Mouse (Mus musculus) kidney, adult 2 months (tissue): ENCODE data around the gene Opa3.

Experiments
- CTCF ChIP-seq: fragments of 200-500 bp; conservative IDR thresholded peaks from 2 replicates; pipeline ENCODE4 v1.5.1; 2011; ENCODE audit warnings: low read depth, mild to moderate bottlenecking, control low read depth, low read length, moderate library complexity, mixed read lengths; ENCODE audit not compliant: insufficient read depth, insufficient read length
- POLR2A ChIP-seq: fragments of 200-500 bp; IDR thresholded peaks from one replicate; pipeline ENCODE4 v1.6.1; 2011; ENCODE audit warnings: low read depth, low read length, control low read depth

DNA sequence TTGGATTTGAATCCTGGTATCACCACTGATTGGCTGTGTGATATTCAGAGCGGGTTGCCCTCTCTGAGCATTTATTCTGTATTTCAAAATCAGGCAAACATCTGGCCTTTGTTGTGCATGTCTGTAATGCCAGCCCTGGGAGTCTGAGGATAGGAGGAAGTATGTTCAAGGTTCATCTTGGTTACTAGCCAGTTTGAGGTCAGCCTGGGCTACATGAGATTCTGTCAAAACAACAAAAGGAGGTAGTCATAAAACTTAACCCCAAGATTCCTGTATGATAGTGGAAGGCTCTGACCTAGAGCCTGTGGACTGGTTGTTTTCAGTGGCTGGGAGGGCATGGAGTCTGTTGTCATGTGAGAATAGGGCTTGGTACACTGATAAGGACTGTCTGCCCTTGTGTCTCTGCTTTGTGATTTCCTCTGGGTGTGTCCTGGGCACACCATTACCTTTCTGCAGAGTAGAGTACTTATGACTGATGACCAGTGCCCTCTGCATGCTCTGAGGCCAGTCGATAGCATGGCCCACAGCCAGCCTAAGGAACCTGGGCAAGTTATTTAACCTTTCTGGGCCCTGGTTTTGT is 7.0 kb downstream of the Opa3 start:
- TF ChIP-seq CTCF (no peak), POLR2A (no peak)
